Mouse (Mus musculus) cortical plate, adult 2 months (tissue): ENCODE measurements around the gene Adam8.

Source experiments
- CTCF ChIP-seq: fragments of 200-500 bp; IDR thresholded peaks from 2 replicates; pipeline ENCODE4 v1.5.1; 2011; ENCODE audit warnings: mild to moderate bottlenecking, control low read depth, low read length; ENCODE audit not compliant: insufficient read depth; ENCODE audit errors: extremely low read depth
- POLR2A ChIP-seq: fragments of 200-500 bp; IDR thresholded peaks from 2 replicates; pipeline ENCODE4 v1.6.1; 2011; ENCODE audit warnings: mild to moderate bottlenecking, low read length, control low read depth; ENCODE audit not compliant: insufficient read depth; ENCODE audit errors: extremely low read depth

GRCm38 (mm10) chr7:139970979-139971378 is 21.4 kb downstream of the Adam8 start:
- no peak for TF ChIP-seq CTCF
- TF ChIP-seq POLR2A: no peak
